Mouse (Mus musculus): ENCODE results near the gene Nptn. TPM values are rescaled to one million over a fixed set of nuclear protein-coding genes. Genes with fewer than 3 reads are reported as not detected.

Nptn gene
- polyA plus RNA-seq, 1 experiment: 80.2 TPM

DNA sequence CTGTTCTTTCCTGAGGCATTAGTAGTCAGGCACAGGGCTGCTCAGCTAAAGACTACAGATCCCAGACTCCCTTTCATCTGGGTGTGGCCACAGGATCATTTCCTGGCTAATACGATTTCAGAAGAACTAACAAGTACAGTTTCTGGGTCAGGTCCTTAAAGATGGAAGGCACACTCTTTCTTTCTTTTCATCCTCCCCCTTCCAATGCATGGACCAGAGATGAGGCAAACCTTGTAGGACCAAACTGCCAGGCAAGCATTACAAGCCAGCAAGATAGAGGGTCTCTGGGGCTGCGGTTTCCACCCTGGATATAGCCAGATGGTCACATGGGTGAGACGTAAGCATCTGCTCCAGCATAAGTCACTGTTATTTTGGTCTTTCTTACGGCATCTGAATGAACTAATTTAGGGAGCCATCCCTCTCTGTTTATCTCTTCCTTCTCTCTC lies 37.1 kb upstream of the Nptn start:
- Histone ChIP-seq H3K27me3 (ENCODE audit: control insufficient read depth, insufficient read depth, low read length) (no peaks in the 10 kb centered on the region), H3K27ac (ENCODE audit: control insufficient read depth, insufficient read depth, low read depth, low read length) (no peak overlapping the region), H3K36me3 (ENCODE audit: control insufficient read depth, insufficient read depth, low read length) (no peaks in the 10 kb centered on the region), H3K4me3 (ENCODE audit: control insufficient read depth, low read depth, low read length) (no peak overlapping the region), H3K4me1 (ENCODE audit: control insufficient read depth, insufficient read depth, low read length) (no peaks in the 10 kb centered on the region)
- no peak for TF ChIP-seq CTCF (IDR thresholded peaks at IDR 0.05; ENCODE audit: control insufficient read depth, insufficient read depth, insufficient replicate concordance, low read depth, low read length)
- TF ChIP-seq POLR2A (IDR thresholded peaks at IDR 0.05; ENCODE audit: control insufficient read depth, low read depth, low read length): no peak

DNA sequence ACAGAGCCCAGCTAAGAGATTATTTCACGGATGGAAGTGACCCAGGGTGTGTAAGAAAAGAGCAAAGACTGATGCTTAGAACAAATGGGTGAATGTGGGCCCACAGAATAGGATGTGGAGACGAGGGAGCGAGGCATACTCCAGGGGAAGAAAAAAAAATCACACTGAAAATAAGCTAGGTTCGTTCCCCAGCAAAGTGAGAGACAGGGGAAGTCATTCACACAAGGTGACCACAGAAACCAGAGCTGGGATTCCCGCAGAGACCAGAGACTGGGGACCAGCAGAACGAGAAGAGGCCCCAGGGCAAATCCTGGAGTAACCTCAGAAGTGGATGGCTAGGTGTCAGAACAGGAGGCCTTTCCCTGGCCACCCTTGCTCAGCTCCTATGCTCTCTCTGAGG lies 36.6 kb upstream of the Nptn start:
- no peak overlapping the region for H3K4me3 ChIP-seq (ENCODE audit: control insufficient read depth, low read depth, low read length)
- no peak overlapping the region for H3K27ac ChIP-seq (ENCODE audit: control insufficient read depth, insufficient read depth, low read depth, low read length)
- TF ChIP-seq POLR2A (IDR thresholded peaks at IDR 0.05; ENCODE audit: control insufficient read depth, low read depth, low read length): no peak
- no peak for TF ChIP-seq CTCF (IDR thresholded peaks at IDR 0.05; ENCODE audit: control insufficient read depth, insufficient read depth, insufficient replicate concordance, low read depth, low read length)
- no peaks in the 10 kb centered on the region for H3K27me3 ChIP-seq (ENCODE audit: control insufficient read depth, insufficient read depth, low read length)
- H3K36me3 ChIP-seq (ENCODE audit: control insufficient read depth, insufficient read depth, low read length): no peaks in the 10 kb centered on the region
- H3K4me1 ChIP-seq (ENCODE audit: control insufficient read depth, insufficient read depth, low read length): no peaks in the 10 kb centered on the region

DNA sequence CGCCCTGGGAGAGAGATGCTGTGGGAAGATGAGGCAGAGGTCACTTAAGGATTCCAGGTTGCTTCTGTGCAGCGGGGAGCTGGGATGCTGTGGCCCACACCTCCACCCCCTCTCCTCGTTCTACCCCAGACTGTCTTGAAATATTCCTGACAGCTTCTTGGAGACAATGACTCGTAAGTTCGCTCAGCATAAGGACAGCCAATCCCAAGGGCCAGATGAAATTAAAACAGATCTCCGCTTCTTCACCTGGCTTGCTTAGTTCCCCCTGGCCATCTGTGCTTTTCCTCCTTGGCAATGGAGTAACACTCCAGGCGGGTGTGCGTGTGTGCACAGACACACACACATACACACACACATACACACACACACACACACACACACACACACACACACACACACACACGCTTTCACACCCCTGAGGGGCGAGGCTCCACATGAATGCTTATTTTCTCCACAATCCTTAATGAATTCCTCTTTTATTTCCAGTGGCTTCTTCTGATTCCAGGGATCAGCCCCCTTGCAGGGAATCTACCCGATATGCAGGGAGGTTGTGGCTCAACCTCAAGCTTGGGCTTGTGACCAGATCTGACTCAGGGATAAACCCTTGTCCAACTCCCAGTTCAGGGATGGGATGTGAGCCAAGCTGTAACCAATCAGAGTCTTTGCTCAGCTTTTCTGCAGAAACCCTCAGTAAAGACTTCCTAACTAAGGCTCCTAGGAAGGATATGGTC lies 35.2 kb upstream of the Nptn start:
- Histone ChIP-seq H3K4me3 (ENCODE audit: control insufficient read depth, low read depth, low read length) (no peak overlapping the region), H3K27me3 (ENCODE audit: control insufficient read depth, insufficient read depth, low read length) (no peaks in the 10 kb centered on the region), H3K4me1 (ENCODE audit: control insufficient read depth, insufficient read depth, low read length) (no peaks in the 10 kb centered on the region), H3K36me3 (ENCODE audit: control insufficient read depth, insufficient read depth, low read length) (no peaks in the 10 kb centered on the region), H3K27ac (ENCODE audit: control insufficient read depth, insufficient read depth, low read depth, low read length) (no peak overlapping the region)
- TF ChIP-seq CTCF (IDR thresholded peaks at IDR 0.05; ENCODE audit: control insufficient read depth, insufficient read depth, insufficient replicate concordance, low read depth, low read length): no peak
- no peak for TF ChIP-seq POLR2A (IDR thresholded peaks at IDR 0.05; ENCODE audit: control insufficient read depth, low read depth, low read length)

DNA sequence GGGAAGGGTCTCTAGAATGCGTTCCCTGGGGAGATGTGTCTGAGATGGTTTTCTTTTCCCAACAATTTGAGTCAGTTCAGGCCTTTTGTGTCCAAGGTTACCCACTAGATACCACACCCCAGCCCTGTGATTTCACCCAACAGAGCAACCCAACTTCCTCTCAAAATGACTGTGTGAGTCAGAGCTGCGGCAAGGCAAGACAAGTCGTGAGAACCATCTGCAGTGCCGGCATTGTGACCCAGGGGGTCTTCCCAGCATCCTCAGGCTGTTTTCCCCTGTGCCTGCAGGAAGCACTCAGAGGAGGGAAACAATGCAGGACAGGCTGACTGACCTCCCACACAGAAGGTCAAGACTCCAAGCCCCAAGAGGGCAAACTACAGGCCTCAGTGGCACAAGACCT lies 33.1 kb upstream of the Nptn start:
- Histone ChIP-seq H3K27me3 (ENCODE audit: control insufficient read depth, insufficient read depth, low read length) (no peaks in the 10 kb centered on the region), H3K27ac (ENCODE audit: control insufficient read depth, insufficient read depth, low read depth, low read length) (no peak overlapping the region)
- TF ChIP-seq POLR2A (IDR thresholded peaks at IDR 0.05; ENCODE audit: control insufficient read depth, low read depth, low read length) (no peak), CTCF (IDR thresholded peaks at IDR 0.05; ENCODE audit: control insufficient read depth, insufficient read depth, insufficient replicate concordance, low read depth, low read length) (no peak)

DNA sequence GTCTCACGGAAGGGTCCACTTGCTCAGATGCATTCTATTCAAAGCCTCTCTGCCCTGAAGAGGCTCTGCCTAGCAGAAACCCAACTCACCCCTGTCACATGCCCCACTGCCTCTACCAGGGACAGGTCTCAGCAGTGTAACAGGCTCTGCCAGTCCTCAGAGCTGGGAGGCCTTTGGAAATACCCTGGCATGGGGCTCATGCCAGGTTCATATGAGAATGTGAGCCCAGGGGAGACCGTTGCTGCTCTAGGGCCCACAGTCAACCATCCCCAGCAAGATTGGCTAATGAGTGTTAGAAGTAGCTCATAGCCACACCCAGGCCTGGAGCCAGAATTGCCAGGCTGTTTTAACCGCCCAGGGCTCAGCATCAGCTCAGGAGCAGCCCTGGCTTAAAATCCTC lies 32.3 kb upstream of the Nptn start:
- Histone ChIP-seq H3K36me3 (ENCODE audit: control insufficient read depth, insufficient read depth, low read length) (no peaks in the 10 kb centered on the region), H3K4me3 (ENCODE audit: control insufficient read depth, low read depth, low read length) (no peak overlapping the region), H3K27ac (ENCODE audit: control insufficient read depth, insufficient read depth, low read depth, low read length) (no peak overlapping the region), H3K27me3 (ENCODE audit: control insufficient read depth, insufficient read depth, low read length) (no peaks in the 10 kb centered on the region), H3K4me1 (ENCODE audit: control insufficient read depth, insufficient read depth, low read length) (peaks cover 5% of the 10 kb centered on the region)
- TF ChIP-seq CTCF (IDR thresholded peaks at IDR 0.05; ENCODE audit: control insufficient read depth, insufficient read depth, insufficient replicate concordance, low read depth, low read length) (no peak), POLR2A (IDR thresholded peaks at IDR 0.05; ENCODE audit: control insufficient read depth, low read depth, low read length) (no peak)

More for the DNA sequence above, 33.1 kb upstream of the Nptn start:
- no peaks in the 10 kb centered on the region for H3K4me1 ChIP-seq (ENCODE audit: control insufficient read depth, insufficient read depth, low read length)
- H3K36me3 ChIP-seq (ENCODE audit: control insufficient read depth, insufficient read depth, low read length): no peaks in the 10 kb centered on the region
- H3K4me3 ChIP-seq (ENCODE audit: control insufficient read depth, low read depth, low read length): no peak overlapping the region

DNA sequence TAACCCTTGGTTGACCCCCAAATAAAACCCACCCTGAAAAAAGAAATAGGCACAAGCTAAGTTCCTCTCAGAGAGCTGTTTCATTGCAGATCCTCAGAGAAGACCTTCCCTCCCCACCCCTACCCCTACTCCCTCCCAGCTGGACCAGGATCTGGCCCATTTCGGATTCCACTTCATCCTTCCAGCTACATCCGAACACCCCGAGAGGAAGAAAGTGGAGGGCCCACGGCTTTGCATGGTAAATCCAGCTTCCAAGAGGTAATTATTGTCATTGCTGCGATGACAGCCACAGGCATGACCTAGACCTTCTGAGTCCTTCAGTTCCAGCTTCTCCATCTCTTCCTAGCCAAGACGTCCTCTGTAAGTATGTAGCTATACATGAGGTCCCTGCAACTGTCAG lies 31.1 kb upstream of the Nptn start:
- Histone ChIP-seq H3K27ac (ENCODE audit: control insufficient read depth, insufficient read depth, low read depth, low read length) (no peak overlapping the region), H3K4me3 (ENCODE audit: control insufficient read depth, low read depth, low read length) (no peak overlapping the region), H3K27me3 (ENCODE audit: control insufficient read depth, insufficient read depth, low read length) (no peaks in the 10 kb centered on the region), H3K36me3 (ENCODE audit: control insufficient read depth, insufficient read depth, low read length) (no peaks in the 10 kb centered on the region), H3K4me1 (ENCODE audit: control insufficient read depth, insufficient read depth, low read length) (peaks cover 13% of the 10 kb centered on the region)
- TF ChIP-seq CTCF (IDR thresholded peaks at IDR 0.05; ENCODE audit: control insufficient read depth, insufficient read depth, insufficient replicate concordance, low read depth, low read length): no peak

DNA sequence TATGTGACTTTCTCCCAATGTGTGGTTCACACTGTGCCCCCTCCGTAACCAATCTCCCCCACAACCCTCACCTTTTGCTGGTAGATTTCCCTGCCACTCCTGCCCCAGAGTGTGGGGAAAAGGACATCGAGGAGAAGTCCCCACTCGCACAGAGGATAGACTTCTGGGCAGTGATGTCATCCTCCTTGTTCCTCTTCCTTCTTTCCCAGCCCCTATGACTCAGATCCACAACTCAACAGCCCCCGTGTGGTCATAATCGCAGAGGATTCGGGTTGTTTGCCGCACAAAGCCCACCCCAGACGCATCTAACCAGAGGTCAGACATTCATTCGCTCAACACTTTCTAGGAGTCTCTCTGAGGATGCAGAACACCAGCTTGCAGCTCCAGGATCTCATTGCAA lies 30.0 kb upstream of the Nptn start:
- H3K36me3 ChIP-seq (ENCODE audit: control insufficient read depth, insufficient read depth, low read length): no peaks in the 10 kb centered on the region
- no peak overlapping the region for H3K4me3 ChIP-seq (ENCODE audit: control insufficient read depth, low read depth, low read length)
- TF ChIP-seq POLR2A (IDR thresholded peaks at IDR 0.05; ENCODE audit: control insufficient read depth, low read depth, low read length) (no peak), CTCF (IDR thresholded peaks at IDR 0.05; ENCODE audit: control insufficient read depth, insufficient read depth, insufficient replicate concordance, low read depth, low read length) (no peak)
- H3K27ac ChIP-seq (ENCODE audit: control insufficient read depth, insufficient read depth, low read depth, low read length): no peak overlapping the region
- H3K27me3 ChIP-seq (ENCODE audit: control insufficient read depth, insufficient read depth, low read length): no peaks in the 10 kb centered on the region
- H3K4me1 ChIP-seq (ENCODE audit: control insufficient read depth, insufficient read depth, low read length): peaks cover 13% of the 10 kb centered on the region

All from testis, adult 2 months (tissue).